In the genomic region with DNA sequence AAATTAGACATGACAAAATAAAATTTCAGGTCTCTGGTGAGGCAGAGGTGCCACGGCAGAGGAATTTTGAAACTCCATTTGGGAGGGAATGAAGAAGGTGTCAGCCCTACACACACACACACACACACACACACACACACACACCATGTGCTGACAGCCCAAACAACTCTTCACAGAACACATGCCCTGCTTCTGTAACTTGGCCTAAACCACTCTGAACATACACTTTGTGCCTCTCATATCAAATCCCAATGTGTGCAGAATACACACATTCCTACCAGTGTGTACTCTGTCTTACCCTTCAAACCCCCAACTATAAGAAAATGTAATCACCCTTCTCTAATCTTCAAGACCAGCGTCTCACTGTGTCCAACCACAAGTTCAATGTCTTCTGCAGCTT, we compare ENCODE assay signal across 18 mouse cellular contexts.
"Had no signal": no experiment of that assay in that cellular context is flagged by ENCODE, and none has a peak within 500 bp of the region (broad histone marks: within the 10 kb centered on the region; RNA-seq: fewer than 3 reads in every experiment).

No protein-coding gene starts in this region.

- H3K27me3 ChIP-seq: midbrain, embryonic 12.5 days; neural tube, embryonic 13.5 days; neural tube, embryonic 15.5 days had no signal

- H3K9ac ChIP-seq: lung, embryonic 14.5 days; midbrain, embryonic 12.5 days; neural tube, embryonic 13.5 days; neural tube, embryonic 15.5 days had no signal

- H3K27ac ChIP-seq: midbrain, embryonic 10.5 days; midbrain, embryonic 12.5 days; neural tube, embryonic 13.5 days; neural tube, embryonic 15.5 days had no signal

- H3K4me1 ChIP-seq: midbrain, embryonic 10.5 days; midbrain, embryonic 12.5 days; neural tube, embryonic 13.5 days; neural tube, embryonic 15.5 days had no signal

- H3K4me3 ChIP-seq: midbrain, embryonic 10.5 days; midbrain, embryonic 12.5 days; myocyte; neural tube, embryonic 13.5 days; neural tube, embryonic 15.5 days had no signal

- H3K9me3 ChIP-seq: midbrain, embryonic 10.5 days; midbrain, embryonic 12.5 days; neural tube, embryonic 13.5 days; neural tube, embryonic 15.5 days had no signal

- ATAC-seq: midbrain, embryonic 16.5 days had no signal

- H3K4me2 ChIP-seq: lung, embryonic 14.5 days; midbrain, embryonic 12.5 days; neural tube, embryonic 13.5 days; neural tube, embryonic 15.5 days had no signal

- DNase-seq: lung, embryonic 14.5 days; lung, postnatal 10 days; lung, postnatal 4 days; midbrain, embryonic 14.5 days; retina, postnatal 1 day; right cerebral cortex, adult 18-20 months; right cerebral cortex, postnatal 25 days; right cerebral cortex, postnatal 4 days; spleen, adult 18-20 months; thymus, adult 18-20 months; thymus, postnatal 14 days; thymus, postnatal 36 days had no signal

- H3K36me3 ChIP-seq: midbrain, embryonic 10.5 days; midbrain, embryonic 12.5 days; neural tube, embryonic 13.5 days; neural tube, embryonic 15.5 days had no signal
